Mouse (Mus musculus) embryonic facial prominence, embryonic 10.5 days (tissue): ENCODE measurements at regions not wholly inside any gene's neighbourhood (a gene's known extent, or its start where the extent isn't known, plus 50 kb on each side); places are given as distances from the start of the nearest gene placed in this dataset.

Experiments
- DNase-seq: peaks from one replicate; pipeline ENCODE4 v3.0.0-alpha.2; 2017; ENCODE audit warnings: low spot score
- H3K27ac ChIP-seq: fragments of 300-500 bp; sonication (generic); replicated peaks from 2 replicates; pipeline ENCODE4 v1.5.1; 2016; ENCODE audit warnings: mild to moderate bottlenecking
- H3K27me3 ChIP-seq: fragments of 300-500 bp; sonication (generic); replicated peaks from 2 replicates; pipeline ENCODE4 v1.6.1; 2016; ENCODE audit warnings: low read depth, mild to moderate bottlenecking; ENCODE audit not compliant: poor library complexity, severe bottlenecking
- H3K36me3 ChIP-seq: fragments of 300-500 bp; sonication (generic); replicated peaks from 2 replicates; pipeline ENCODE4 v1.6.1; 2016; ENCODE audit warnings: mild to moderate bottlenecking, moderate library complexity
- H3K4me1 ChIP-seq: fragments of 300-500 bp; sonication (generic); 2 replicates; pipeline ENCODE4 v1.6.1; 2016
- H3K4me3 ChIP-seq: fragments of 300-500 bp; sonication (generic); 2 replicates; pipeline ENCODE4 v1.5.1; 2016; ENCODE audit warnings: mild to moderate bottlenecking, moderate library complexity
- H3K9me3 ChIP-seq: fragments of 300-500 bp; sonication (generic); 2 replicates; pipeline ENCODE4 v1.6.1; 2016; ENCODE audit warnings: mild to moderate bottlenecking
- WGBS: fragments of 180-500 bp; shearing (Covaris S2); methylation state at CpG from one replicate; pipeline ENCODE4 v1.1.7; 2016; 5-methylcytosine and 5-hydroxymethylcytosine counted together

DNA sequence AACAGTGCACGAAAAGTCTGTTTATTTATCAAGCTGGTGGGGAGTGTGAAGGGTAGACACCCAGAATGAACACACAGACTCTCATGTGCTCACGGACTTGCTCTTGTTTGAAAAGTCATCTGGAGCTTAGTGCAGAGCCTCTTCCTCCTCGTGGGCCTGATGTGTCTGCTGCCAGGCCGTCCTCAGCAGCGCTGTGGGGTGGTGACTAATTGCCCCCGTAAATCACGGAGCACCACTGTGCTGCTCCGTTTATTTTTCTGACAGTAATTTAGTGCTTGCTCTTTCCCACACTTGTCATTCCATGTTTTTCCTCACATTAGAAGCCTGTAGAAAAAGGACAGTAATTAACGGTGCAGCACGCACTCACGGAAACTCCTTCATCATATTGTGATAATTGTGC lies 51.2 kb upstream of the Gm17304 start:
- no peak for DNase-seq
- WGBS, result 62% methylated on average over 11 of the region's 11 CpGs

DNA sequence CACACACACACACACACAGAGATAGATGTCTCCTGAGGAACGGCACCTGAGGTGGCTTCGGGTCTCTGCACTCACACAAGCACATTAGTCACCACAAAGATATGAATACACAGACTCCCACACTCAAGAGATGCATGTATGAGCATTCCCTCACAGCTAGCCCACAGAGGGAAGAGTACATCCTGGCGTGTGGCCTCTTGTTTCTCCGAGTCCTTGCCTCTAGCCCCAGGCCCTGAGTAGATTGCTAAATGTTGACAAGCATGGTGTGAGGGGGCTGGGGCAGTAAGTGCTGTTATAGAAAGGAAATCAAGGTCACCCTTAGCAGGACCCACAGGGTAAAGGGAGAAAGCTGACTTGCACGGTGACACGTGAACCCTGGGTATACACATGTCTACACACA lies 69.6 kb upstream of the Gm17304 start:
- WGBS, result 75% methylated on average over 6 of the region's 6 CpGs
- no peak overlapping the region for H3K27ac ChIP-seq
- no peaks in the 10 kb centered on the region for H3K27me3 ChIP-seq
- H3K36me3 ChIP-seq, result no peaks in the 10 kb centered on the region
- H3K4me3 ChIP-seq, result no peak overlapping the region
- DNase-seq, result no peak
- H3K4me1 ChIP-seq, result no peaks in the 10 kb centered on the region; the same call in none of the 2 replicates
- H3K9me3 ChIP-seq, result no peaks in the 10 kb centered on the region

More for the DNA sequence above, 51.2 kb upstream of the Gm17304 start:
- Histone ChIP-seq H3K9me3 (no peaks in the 10 kb centered on the region), H3K36me3 (no peaks in the 10 kb centered on the region), H3K4me1 (peaks cover 13% of the 10 kb centered on the region), H3K27ac (no peak overlapping the region), H3K4me3 (no peak overlapping the region), H3K27me3 (peaks cover 64% of the 10 kb centered on the region)

- WGBS, result 48% methylated on average over 6 of the region's 6 CpGs
- DNase-seq, result no peak
- H3K9me3 ChIP-seq, result no peaks in the 10 kb centered on the region
- H3K36me3 ChIP-seq, result no peaks in the 10 kb centered on the region
- no peak overlapping the region for H3K27ac ChIP-seq
- H3K4me3 ChIP-seq, result no peak overlapping the region
- H3K27me3 ChIP-seq, result no peaks in the 10 kb centered on the region
- no peaks in the 10 kb centered on the region; the same call in none of the 2 replicates for H3K4me1 ChIP-seq
Observed at GRCm38 (mm10) chr5:106537153-106537552, 71.7 kb upstream of the Gm17304 start.

DNA sequence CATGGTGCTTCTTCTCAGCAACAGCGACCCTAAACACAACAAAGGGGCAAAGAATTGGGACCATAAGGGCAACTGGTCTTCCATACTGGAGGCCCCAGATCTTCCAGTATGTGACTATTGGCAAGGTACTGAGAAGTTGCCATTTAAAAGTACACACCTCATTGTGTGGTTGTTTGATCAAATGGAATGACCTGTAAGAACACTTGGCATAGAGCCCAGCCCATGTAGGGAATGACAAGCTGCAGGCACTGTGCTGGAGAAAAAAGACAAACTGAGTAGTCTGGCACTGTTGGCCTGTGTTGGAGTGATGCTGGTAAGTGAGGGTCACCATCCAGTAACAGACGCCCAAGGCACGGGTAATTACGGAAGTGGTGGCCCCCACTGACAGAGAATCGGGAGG lies 72.8 kb upstream of the Gm17304 start:
- DNase-seq, result no peak
- Histone ChIP-seq H3K27ac (no peak overlapping the region), H3K4me1 (no peaks in the 10 kb centered on the region; the same call in none of the 2 replicates), H3K4me3 (no peak overlapping the region), H3K36me3 (no peaks in the 10 kb centered on the region), H3K9me3 (no peaks in the 10 kb centered on the region), H3K27me3 (no peaks in the 10 kb centered on the region)
- WGBS, result 86% methylated on average over 5 of the region's 5 CpGs

- Histone ChIP-seq H3K27ac (no peak overlapping the region), H3K36me3 (no peaks in the 10 kb centered on the region), H3K27me3 (0 out of 2 replicates have a peak, but pooled peaks cover 7% of the 10 kb centered on the region), H3K4me3 (no peak overlapping the region), H3K4me1 (no peaks in the 10 kb centered on the region), H3K9me3 (no peaks in the 10 kb centered on the region)
- no peak for DNase-seq
- 92% methylated on average over 8 of the region's 8 CpGs for WGBS
Observed at GRCm38 (mm10) chr5:106528811-106529210, 70.8 kb upstream of the Barhl2 start.

DNA sequence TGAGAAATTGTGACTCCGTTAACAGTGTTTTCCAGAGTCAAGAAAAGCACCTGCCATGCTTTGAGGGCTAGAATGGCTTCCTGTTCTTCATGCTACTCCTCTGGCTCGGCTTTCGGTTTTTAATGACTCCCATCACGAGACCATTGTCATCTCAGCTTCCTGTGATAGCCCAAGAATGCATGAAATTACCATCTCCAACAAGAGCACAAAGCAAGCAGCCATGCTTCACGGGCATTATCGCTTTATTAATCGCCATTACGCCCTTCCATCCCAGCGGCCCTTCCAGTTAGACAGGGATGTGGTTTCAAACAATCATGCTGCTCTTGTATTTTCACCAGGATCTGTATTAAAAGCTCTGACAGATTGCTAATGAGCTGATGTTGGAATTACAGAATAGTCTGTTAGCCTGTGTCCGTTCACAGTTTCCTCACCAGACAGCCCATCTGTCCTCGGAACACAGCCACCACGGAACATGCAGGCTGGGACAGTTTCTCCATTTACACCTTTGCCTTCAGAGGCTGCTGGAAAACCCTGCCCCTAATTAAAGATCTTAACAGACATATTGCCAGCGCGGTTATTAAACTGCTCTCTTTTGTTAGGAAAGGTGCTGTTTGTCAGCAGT lies 69.5 kb upstream of the Barhl2 start:
- Histone ChIP-seq H3K27me3 (0 out of 2 replicates have a peak, but pooled peaks cover 7% of the 10 kb centered on the region), H3K9me3 (no peaks in the 10 kb centered on the region)

DNA sequence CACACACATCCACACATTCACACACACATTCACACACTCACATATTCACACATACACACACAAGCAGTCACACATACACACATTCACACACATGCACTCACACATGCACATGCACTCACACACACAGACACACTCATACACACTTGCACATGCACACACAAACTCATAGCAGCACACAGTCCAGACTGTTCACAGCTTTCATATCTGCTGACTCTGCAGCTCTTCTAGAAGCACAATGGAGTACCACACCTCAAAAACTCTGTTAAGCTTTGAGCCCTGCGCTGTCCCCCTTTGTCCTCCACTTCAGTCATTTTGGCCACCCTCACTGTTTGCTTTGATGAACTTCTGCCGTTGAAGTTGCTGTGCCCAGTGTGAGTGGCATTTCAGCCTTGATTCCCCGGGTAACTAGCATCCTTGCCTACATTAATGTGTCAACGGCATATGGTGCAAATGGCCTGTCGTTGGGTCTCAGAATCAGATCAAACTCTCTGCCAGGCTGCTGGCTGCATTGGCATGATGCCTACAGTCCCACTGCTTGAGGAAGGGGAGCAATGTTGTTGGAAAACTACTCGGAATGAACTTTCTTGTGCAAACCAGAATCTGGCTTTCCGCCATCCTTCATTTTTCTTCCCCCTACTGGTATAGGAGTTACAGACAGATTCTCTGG lies 54.6 kb upstream of the Barhl2 start:
- Histone ChIP-seq H3K4me3 (no peak overlapping the region), H3K27ac (no peak overlapping the region), H3K4me1 (no peaks in the 10 kb centered on the region), H3K9me3 (no peaks in the 10 kb centered on the region), H3K36me3 (no peaks in the 10 kb centered on the region), H3K27me3 (no peaks in the 10 kb centered on the region)
- 90% methylated on average over 7 of the region's 7 CpGs for WGBS
- DNase-seq, result no peak

More for the DNA sequence above, 69.5 kb upstream of the Barhl2 start:
- WGBS, result 82% methylated on average over 14 of the region's 14 CpGs
- Histone ChIP-seq H3K36me3 (no peaks in the 10 kb centered on the region), H3K4me3 (no peak overlapping the region), H3K4me1 (no peaks in the 10 kb centered on the region), H3K27ac (no peak overlapping the region)
- no peak for DNase-seq

- H3K27me3 ChIP-seq, result no peaks in the 10 kb centered on the region
- DNase-seq, result no peak
- WGBS, result 77% methylated on average over 5 of the region's 5 CpGs
Observed at GRCm38 (mm10) chr5:106507901-106508300, 49.9 kb upstream of the Barhl2 start.

More at GRCm38 (mm10) chr5:106507901-106508300, 49.9 kb upstream of the Barhl2 start:
- Histone ChIP-seq H3K4me3 (no peak overlapping the region), H3K36me3 (no peaks in the 10 kb centered on the region), H3K27ac (no peak overlapping the region), H3K4me1 (peaks cover 4% of the 10 kb centered on the region), H3K9me3 (no peaks in the 10 kb centered on the region)
